Mouse (Mus musculus) lung, embryonic 16.5 days (tissue): Measurements from ENCODE around the gene Hmg20b. TPM values are rescaled to one million over a fixed set of nuclear protein-coding genes. Genes with fewer than 3 reads are reported as not detected.

Experiments
- ATAC-seq: fragments of 200-750 bp; cut with Nextera tagmentation; 2 replicates; pipeline ENCODE4 v1.8.0; 2017; ENCODE audit warnings: low read depth, mild to moderate bottlenecking, moderate library complexity
- H3K27ac ChIP-seq: fragments of 300-500 bp; sonication (generic); 2 replicates; pipeline ENCODE4 v1.5.1; 2014; ENCODE audit warnings: mild to moderate bottlenecking, control low read depth, low read length
- H3K27me3 ChIP-seq: fragments of 300-500 bp; sonication (generic); 2 replicates; pipeline ENCODE4 v1.6.1; 2014; ENCODE audit warnings: low read depth, low read length, mixed read lengths; ENCODE audit not compliant: control insufficient read depth, insufficient read depth
- H3K36me3 ChIP-seq: fragments of 300-500 bp; sonication (generic); 2 replicates; pipeline ENCODE4 v1.6.1; 2014; ENCODE audit warnings: low read length; ENCODE audit not compliant: control insufficient read depth, insufficient read depth
- H3K4me1 ChIP-seq: fragments of 300-500 bp; sonication (generic); replicated peaks from 2 replicates; pipeline ENCODE4 v1.6.1; 2014; ENCODE audit warnings: low read length, mixed read lengths; ENCODE audit not compliant: control insufficient read depth, insufficient read depth
- H3K4me2 ChIP-seq: fragments of 300-500 bp; sonication (generic); 2 replicates; pipeline ENCODE4 v1.6.1; 2014; ENCODE audit warnings: low read depth, low read length, control low read depth
- H3K4me3 ChIP-seq: fragments of 300-500 bp; sonication (generic); 2 replicates; pipeline ENCODE4 v1.5.1; 2014; ENCODE audit warnings: mild to moderate bottlenecking, low read length, control low read depth
- H3K9ac ChIP-seq: fragments of 300-500 bp; sonication (generic); 2 replicates; pipeline ENCODE4 v1.6.1; 2014; ENCODE audit warnings: low read length, control low read depth
- H3K9me3 ChIP-seq: fragments of 300-500 bp; sonication (generic); 2 replicates; pipeline ENCODE4 v1.6.1; 2016; ENCODE audit warnings: low read length; ENCODE audit not compliant: control insufficient read depth
- WGBS: fragments of 180-500 bp; shearing (Covaris S2); extraction: QIAGEN DNeasy Blood & Tissue Kit; methylation state at CpG from one replicate; pipeline ENCODE4 v1.1.7; 2014; 5-methylcytosine and 5-hydroxymethylcytosine counted together
- polyA plus RNA-seq: library from polyadenylated mRNA; unstranded; fragments of >200 nt; fragmentation: Nextera tagmentation; extraction: Ambion mirVana; gene quantifications from 2 replicates; pipeline ENCODE4 v1.2.1, GENCODE M21; 2015

Gene Hmg20b
- polyA plus RNA-seq, 1 experiment from 2014 or later, result 93.2 TPM

DNA sequence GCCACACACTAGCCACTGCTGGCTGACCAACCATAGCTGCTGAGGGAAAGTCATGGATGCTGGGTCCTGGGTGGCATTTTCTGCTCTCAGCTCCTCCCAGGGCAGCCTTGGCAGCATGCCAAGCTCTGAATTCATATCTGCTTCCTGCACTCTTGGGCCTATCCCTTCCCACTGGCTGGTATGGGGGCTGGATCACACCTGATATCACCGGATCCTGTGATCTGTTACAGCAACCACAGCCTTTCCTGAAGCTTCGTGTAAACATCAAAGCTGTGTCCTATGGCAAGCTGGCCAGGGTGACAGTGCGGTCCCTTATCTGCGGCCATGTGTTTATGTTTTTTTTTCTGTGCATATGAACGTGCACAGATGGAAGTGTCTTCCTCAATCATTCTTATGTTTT, 31.8 kb upstream of the Hmg20b start:
- H3K9ac ChIP-seq, result peak overlapping the region; percentile 39
- 33% methylated on average over 5 of the region's 5 CpGs for WGBS
- H3K27me3 ChIP-seq, result no peaks in the 10 kb centered on the region

DNA sequence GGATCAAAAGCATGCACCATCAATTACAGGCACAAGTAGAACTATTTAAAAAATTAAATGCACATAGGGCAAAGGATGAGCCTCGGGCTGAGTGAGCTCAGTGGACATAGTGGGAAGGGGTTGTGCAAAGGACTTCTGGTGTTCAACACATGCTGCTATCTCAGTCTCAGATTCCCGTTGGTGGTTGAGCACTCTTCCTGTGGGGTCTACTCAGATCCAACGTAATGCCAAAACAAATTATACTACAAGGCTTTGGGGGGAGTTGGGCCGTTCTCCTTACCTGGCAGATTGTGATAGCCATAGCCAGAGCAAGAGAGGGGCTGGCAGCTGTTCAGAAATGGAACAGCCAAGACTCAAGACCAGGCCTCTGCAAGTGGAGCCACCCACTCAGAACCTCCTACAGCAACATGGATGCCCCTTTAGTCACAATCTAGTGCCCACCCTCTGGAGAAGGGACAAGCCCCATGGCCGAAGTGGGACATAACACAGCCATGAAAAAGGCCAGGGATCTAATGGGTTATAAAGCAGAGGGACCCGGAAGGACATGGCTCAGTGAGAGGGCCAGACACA, 29.6 kb upstream of the Hmg20b start:
- 83% methylated on average over 6 of the region's 6 CpGs for WGBS
- peaks cover 26% of the 10 kb centered on the region for H3K4me1 ChIP-seq
- no peak for ATAC-seq
- peaks cover 6% of the 10 kb centered on the region; the same call in 1 of the 2 replicates for H3K36me3 ChIP-seq
- no peak overlapping the region for H3K9ac ChIP-seq
- H3K27ac ChIP-seq, result no peak overlapping the region
- H3K27me3 ChIP-seq, result no peaks in the 10 kb centered on the region
- H3K4me2 ChIP-seq, result no peak overlapping the region
- no peaks in the 10 kb centered on the region for H3K9me3 ChIP-seq
- H3K4me3 ChIP-seq, result no peak overlapping the region

More for the DNA sequence above, 31.8 kb upstream of the Hmg20b start:
- no peak overlapping the region for H3K4me3 ChIP-seq
- no peak overlapping the region for H3K4me2 ChIP-seq
- H3K27ac ChIP-seq, result peak overlapping the region; percentile 26
- H3K36me3 ChIP-seq, result peaks cover 10% of the 10 kb centered on the region
- H3K9me3 ChIP-seq, result no peaks in the 10 kb centered on the region
- no peak for ATAC-seq
- H3K4me1 ChIP-seq, result peaks cover 25% of the 10 kb centered on the region

- H3K4me1 ChIP-seq, result peaks cover 25% of the 10 kb centered on the region
- H3K9me3 ChIP-seq, result no peaks in the 10 kb centered on the region
- peak overlapping the region; percentile 78 for H3K27ac ChIP-seq
- H3K9ac ChIP-seq, result peak overlapping the region; percentile 66
- peak overlapping the region; percentile 51 for H3K4me3 ChIP-seq
- peaks cover 9% of the 10 kb centered on the region for H3K36me3 ChIP-seq
- 60% methylated on average over 3 of the region's 3 CpGs for WGBS
- peak overlapping the region; percentile 49 for H3K4me2 ChIP-seq
- no peaks in the 10 kb centered on the region for H3K27me3 ChIP-seq
- ATAC-seq, result no peak
Observed at GRCm38 (mm10) chr10:81379183-81379553, 28.9 kb upstream of the Hmg20b start.

GRCm38 (mm10) chr10:81378553-81379182, 28.4 kb upstream of the Hmg20b start:
- Histone ChIP-seq H3K4me2 (peak overlapping the region; percentile 49), H3K4me1 (peaks cover 25% of the 10 kb centered on the region), H3K27me3 (no peaks in the 10 kb centered on the region), H3K4me3 (peak overlapping the region; percentile 87), H3K27ac (peak overlapping the region; percentile 78), H3K9ac (peak overlapping the region; percentile 66), H3K9me3 (no peaks in the 10 kb centered on the region), H3K36me3 (peaks cover 12% of the 10 kb centered on the region)
- WGBS, result under 1% methylated on average over 40 of the region's 46 CpGs
- peak; percentile 97 for ATAC-seq

DNA sequence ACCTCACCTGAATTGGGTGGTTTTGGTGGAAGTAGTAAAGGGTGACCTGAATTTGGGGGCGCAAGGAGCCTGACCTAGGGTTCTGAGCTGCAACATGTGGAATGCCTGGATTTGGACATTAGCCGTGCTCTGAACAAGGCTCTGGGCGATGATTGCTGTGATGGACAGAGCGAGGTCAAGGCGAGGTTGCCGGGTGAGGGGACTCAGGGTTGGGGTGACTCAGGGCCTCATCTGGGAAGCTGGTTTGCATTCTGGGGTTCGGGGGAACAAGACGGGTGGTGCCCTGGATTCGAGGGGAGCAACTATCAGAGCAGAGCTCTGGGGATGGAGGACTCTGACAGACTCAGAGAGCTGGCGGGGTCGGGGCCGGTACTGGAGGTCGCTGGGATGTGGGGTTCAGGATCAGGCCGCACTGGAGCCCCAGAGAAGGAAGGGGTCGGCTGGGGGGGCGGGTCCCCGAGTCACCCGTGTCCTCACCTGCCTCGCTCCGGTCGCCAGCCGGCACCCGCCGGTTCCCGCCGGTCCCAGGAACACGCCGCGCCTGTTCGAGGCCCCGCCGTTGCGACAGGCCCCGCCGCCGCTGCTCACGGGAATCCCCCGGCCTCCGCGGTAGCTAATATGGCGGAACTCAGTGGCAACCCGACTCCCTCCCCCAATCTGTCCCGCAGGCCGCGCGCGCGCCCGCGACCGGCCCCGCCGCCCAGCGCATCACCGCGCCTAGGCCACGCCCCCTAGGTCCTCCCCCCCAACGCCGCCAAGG, 27.7 kb upstream of the Hmg20b start, which contains the start of gene Fzr1:
Gene Fzr1, minus strand, starts transcription at position 724 of the 760 bp plus-strand sequence.
- peak within 1 kb of the TSS; percentile 92 for H3K4me2 ChIP-seq
- H3K27me3 ChIP-seq, result no peaks in the 10 kb centered on the region
- peak within 1 kb of the TSS; percentile 87 for H3K4me3 ChIP-seq
- ATAC-seq, result peak; percentile 15
- H3K9me3 ChIP-seq, result no peaks in the 10 kb centered on the region
- H3K27ac ChIP-seq, result peak within 1 kb of the TSS; percentile 78
- H3K4me1 ChIP-seq, result peaks cover 25% of the 10 kb centered on the region
- under 1% methylated on average over 45 of the region's 59 CpGs for WGBS
- H3K9ac ChIP-seq, result peak within 1 kb of the TSS; percentile 98
- H3K36me3 ChIP-seq, result peaks cover 17% of the 10 kb centered on the region

GRCm38 (mm10) chr10:81377362-81377664, 27.0 kb upstream of the Hmg20b start:
- Histone ChIP-seq H3K27ac (peak overlapping the region; percentile 66; the same call in 1 of the 2 replicates), H3K9ac (peak overlapping the region; percentile 98), H3K36me3 (peaks cover 19% of the 10 kb centered on the region), H3K4me3 (peak overlapping the region; percentile 87), H3K27me3 (no peaks in the 10 kb centered on the region), H3K4me1 (peaks cover 23% of the 10 kb centered on the region), H3K9me3 (no peaks in the 10 kb centered on the region), H3K4me2 (peak overlapping the region; percentile 92)
- 31% methylated on average over 2 of the region's 2 CpGs for WGBS
- ATAC-seq, result no peak

DNA sequence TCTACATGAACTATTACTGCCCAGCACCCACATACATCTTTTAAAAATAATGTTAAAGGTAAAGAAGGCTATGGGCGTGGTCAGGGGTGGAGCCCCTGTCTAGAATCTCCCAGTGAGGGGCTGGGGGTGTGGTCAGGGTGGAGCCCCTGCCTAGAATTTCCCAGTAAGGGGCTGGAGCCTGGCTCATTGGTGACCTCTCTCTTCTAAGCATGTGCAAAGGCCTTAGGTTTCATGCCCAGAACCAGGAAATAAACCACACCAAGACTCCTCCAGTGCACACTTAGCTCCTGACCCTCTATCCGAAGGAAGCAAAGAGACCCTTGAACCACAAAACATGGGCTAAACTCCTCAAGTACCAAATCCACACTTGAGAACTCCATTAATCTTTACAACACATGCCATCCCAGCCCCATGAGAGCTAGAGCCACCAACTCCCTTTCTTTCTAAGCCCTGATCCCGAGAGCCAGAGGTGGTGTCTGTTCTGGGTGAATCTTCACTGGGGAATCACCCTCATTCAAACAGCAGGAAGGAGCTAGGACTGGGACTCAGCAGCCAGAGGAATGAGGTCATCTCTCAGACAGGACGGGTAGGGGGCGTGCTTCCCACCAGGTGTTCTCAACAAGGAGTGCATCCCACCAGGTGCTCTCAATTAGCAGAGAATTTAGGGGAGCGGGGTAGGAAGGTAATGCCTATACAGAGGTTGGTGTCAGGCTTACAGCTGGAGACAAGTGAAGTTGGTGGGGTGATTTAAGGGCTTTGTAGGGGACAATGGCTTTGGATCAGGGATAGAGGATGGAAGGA, 26.5 kb upstream of the Hmg20b start:
- Histone ChIP-seq H3K36me3 (peaks cover 19% of the 10 kb centered on the region), H3K9me3 (no peaks in the 10 kb centered on the region), H3K27ac (peak overlapping the region; percentile 0; the same call in 1 of the 2 replicates), H3K4me2 (peak overlapping the region; percentile 92), H3K4me1 (peaks cover 19% of the 10 kb centered on the region), H3K9ac (peak overlapping the region; percentile 98), H3K27me3 (no peaks in the 10 kb centered on the region), H3K4me3 (peak overlapping the region; percentile 87)
- no peak for ATAC-seq
- WGBS, result 26% methylated on average over 6 of the region's 6 CpGs

GRCm38 (mm10) chr10:81375322-81375721, 25.0 kb upstream of the Hmg20b start:
- no peak overlapping the region for H3K27ac ChIP-seq
- H3K9me3 ChIP-seq, result no peaks in the 10 kb centered on the region
- WGBS, result 87% methylated on average over 10 of the region's 10 CpGs
- no peak overlapping the region for H3K4me3 ChIP-seq
- H3K4me1 ChIP-seq, result peaks cover 19% of the 10 kb centered on the region
- H3K4me2 ChIP-seq, result no peak overlapping the region
- ATAC-seq, result no peak
- no peak overlapping the region for H3K9ac ChIP-seq
- H3K36me3 ChIP-seq, result peaks cover 27% of the 10 kb centered on the region
- no peaks in the 10 kb centered on the region for H3K27me3 ChIP-seq

DNA sequence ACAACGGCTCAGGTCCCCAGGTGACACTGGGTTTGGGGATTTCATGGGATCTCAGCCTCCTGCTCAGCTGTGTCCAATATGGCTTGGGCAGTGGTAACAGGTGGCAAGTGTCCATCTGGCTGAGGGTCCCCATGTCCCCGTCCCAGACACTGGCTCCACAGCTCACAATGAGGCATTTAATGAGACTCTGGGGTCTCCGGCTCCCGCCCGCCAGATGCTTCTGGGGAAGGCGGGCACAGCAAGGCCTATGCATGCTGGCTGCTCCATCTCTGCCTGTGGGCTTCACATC, 16.9 kb upstream of the Hmg20b start:
- Histone ChIP-seq H3K4me3 (no peak overlapping the region), H3K36me3 (peaks cover 44% of the 10 kb centered on the region), H3K27ac (no peak overlapping the region), H3K27me3 (peaks cover 6% of the 10 kb centered on the region), H3K9me3 (no peaks in the 10 kb centered on the region), H3K9ac (no peak overlapping the region), H3K4me2 (no peak overlapping the region), H3K4me1 (peaks cover 36% of the 10 kb centered on the region)
- 81% methylated on average over 6 of the region's 6 CpGs for WGBS
- no peak for ATAC-seq
